Mouse (Mus musculus) yolk sac, embryonic 10.5 days (tissue): ENCODE measurements at regions not wholly inside any gene's neighbourhood (a gene's known extent, or its start where the extent isn't known, plus 50 kb on each side); places are given as distances from the start of the nearest gene placed in this dataset.

Source experiments
- DNase-seq: peaks from one replicate; pipeline ENCODE4 v3.0.0-alpha.2; 2017; ENCODE audit warnings: low spot score

GRCm38 (mm10) chr17:83089856-83090692 is 125.0 kb upstream of the Pkdcc start:
- no peak for DNase-seq

DNA sequence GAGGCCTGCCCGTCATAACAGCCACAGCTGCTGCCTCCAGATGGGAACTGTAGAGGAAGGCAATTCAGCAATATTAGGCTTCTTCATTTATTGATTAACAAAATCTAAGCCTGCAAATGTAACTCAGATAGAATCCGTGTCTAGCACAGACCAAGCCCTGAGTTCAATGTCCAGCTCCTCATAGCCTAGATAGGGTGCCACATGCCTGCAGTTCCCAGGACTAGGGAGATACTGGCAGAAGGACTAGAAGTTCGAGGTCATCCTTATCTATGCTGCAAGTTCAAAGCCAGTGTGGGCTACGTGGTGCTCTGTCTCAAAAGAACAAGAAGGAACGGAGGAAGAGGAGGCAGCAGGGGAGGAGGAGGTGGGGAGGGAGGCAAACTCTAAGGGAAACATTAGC is 121.2 kb upstream of the Pkdcc start:
- DNase-seq, result no peak

DNA sequence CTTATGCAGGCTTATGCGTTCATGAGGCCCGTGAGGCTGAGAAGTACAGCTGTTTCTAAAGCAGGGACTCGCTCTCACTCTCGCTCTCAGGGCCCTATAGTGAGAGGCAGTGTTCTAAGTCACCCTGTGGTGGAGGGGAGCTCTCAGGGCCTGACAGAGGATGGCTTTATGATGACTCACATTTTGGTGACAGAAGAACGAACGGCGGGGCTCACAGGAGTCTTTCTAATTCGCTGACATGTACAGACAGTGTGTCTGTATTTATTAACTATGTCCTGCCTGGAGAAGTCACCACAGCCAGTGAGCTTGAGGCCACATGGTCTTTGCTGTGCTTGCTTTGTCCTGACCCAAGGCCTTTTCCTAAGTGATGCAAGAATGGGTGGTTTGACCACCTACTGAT is 118.6 kb upstream of the Pkdcc start:
- no peak for DNase-seq

DNA sequence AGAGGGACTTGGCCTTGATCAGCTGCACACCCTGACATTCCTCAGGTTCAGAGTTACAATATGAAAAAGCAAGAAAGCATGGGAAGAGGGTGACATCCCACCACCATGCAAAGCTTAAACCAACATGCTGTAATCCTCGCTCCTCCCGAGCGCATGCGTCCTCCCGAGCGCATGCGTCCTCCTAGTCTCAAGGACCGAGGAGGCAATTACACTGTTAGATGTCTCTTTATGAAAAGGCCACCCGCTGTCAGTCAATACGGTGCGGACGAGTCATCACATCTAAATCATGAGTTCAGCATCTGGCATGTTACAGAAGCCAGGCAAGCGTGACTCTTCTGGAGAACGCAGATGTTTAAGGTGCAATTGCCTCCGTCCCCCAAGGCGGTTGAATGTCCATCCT is 117.1 kb upstream of the Pkdcc start:
- DNase-seq, result no peak

DNA sequence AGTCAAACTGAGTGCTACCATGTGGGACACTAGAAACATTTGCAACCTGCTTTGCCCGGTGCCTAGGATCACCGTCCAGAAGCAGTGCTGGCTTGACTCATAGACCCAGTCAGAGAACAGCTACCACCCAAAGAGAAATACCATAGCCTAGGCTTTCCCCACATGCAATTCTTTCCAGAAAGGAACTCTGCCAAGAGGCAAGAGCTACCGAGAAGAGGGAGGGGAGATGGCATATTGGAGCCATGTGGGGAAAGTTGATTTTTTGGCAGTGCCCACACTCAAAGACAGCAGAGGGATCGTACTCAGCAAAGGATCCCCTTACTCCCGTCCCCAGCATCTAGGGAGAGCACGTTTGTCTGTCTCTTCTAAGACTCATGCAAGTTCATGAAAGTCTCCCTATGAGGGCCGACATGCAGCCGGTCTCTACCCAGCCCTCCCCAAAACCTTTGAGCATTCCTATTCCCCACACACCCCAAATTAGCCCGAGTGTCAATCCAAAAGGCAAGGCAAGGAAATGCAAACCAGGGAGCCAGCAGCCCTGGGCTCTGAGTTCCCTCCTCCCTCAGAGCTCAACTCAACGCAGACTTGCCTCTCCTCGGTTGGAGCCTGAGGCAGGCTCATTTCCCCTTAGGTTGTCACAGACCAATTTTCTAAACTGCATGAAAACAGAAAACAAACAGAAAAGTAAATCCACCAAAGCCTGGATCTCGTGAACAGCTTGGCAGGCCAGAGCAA is 116.2 kb upstream of the Pkdcc start:
- no peak for DNase-seq

- DNase-seq, result no peak
Observed at GRCm38 (mm10) chr17:83101035-83101434, 114.1 kb upstream of the Pkdcc start.

- DNase-seq, result no peak
Observed at GRCm38 (mm10) chr17:83101756-83102155, 113.3 kb upstream of the Pkdcc start.

GRCm38 (mm10) chr17:83102675-83103412 is 112.2 kb upstream of the Pkdcc start:
- no peak for DNase-seq

- DNase-seq, result no peak
Observed at GRCm38 (mm10) chr17:83108151-83108550, 106.9 kb upstream of the Pkdcc start.

- DNase-seq, result peak; percentile 38
Observed at GRCm38 (mm10) chr17:83109792-83110440, 105.2 kb upstream of the Pkdcc start.

- no peak for DNase-seq
Observed at GRCm38 (mm10) chr17:83110556-83110955, 104.5 kb upstream of the Pkdcc start.

GRCm38 (mm10) chr17:83115146-83115545 is 99.9 kb upstream of the Pkdcc start:
- DNase-seq, result no peak

- DNase-seq, result no peak
Observed at GRCm38 (mm10) chr17:83115832-83116480, 99.1 kb upstream of the Pkdcc start.

DNA sequence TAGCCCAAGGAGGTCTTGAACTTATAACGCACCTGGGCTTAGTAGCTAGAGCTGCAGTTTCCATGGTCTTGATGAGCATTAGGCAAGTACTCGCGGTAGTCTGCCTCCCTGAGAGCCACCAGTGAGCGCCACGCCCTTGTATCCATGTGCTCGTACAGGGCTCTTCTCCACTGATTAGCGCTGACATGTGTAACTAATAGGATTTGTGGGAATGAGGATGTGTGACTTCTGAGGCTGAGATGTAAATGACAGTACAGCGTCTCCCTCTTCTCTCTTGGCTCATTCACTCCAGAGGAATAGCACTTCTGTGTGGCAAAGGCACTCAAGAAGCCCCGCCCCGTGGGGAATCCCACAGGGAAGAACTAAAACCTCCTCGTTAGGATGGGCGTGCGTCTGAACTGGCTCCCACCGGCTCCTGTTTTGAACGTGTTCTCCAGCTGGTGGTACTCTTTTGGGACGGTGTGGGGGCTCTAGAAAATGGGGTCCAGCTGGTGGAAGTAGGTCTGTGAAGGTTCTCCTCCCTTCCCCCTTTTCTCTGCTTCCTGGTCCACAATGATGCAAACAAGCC is 94.3 kb upstream of the Pkdcc start:
- DNase-seq, result no peak

- peak; percentile 82 for DNase-seq
Observed at GRCm38 (mm10) chr17:83122525-83123280, 92.4 kb upstream of the Pkdcc start.

GRCm38 (mm10) chr17:83125057-83125456 is 90.0 kb upstream of the Pkdcc start:
- no peak for DNase-seq

GRCm38 (mm10) chr17:83127842-83128241 is 87.2 kb upstream of the Pkdcc start:
- DNase-seq, result no peak

DNA sequence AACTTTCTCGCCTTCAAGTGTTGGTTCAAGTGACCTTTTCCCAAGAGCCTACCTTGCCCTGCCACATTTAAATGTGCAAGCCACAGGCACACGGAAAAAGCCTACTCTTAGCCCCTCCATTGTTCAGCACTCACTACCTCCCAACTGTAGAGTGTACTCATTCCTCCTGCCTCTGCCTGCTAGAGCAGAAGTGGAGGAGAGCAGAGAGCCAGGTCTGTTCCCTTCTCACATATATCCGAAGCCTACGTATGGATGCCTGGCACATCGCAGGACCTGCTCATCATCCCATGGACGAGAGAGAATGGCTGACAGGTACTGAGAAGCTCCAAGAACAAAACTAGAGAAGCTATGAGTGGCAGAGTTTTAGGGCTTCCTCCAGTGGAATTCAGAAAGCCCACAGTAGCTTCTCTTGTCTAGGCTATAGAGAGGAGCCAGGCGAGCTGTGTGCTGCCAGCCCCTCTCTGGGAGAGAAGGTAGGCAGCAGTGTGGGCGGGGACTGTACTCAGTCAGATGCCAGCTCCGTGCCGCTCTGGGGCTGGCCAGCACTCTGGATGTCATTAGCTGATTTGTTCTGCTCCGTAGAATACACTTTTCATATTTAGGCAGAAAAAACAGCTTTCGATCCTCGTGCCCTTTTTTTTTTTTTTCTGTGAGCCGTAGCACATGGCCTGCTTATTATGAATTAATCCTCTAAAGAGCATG is 86.1 kb upstream of the Pkdcc start:
- DNase-seq, result no peak

DNA sequence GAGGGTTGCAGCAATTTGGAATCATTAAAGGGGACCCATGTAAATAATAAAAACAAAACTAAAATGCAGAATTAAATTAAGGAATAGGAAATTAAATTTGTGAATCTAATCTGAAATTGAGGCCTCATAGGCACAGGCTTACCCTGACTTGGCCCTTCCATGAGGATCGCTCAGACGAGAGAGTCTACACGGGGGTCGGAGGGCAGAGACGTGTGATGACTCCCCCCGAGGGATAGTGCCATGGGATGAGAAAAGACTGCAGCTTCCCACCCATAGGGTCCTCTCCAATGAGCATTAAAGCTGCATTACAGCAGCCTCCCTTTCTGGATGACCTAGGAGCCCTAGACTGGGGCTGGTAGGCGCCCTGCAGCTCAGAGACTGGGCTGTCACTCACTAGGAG is 85.4 kb upstream of the Pkdcc start:
- DNase-seq, result no peak

DNA sequence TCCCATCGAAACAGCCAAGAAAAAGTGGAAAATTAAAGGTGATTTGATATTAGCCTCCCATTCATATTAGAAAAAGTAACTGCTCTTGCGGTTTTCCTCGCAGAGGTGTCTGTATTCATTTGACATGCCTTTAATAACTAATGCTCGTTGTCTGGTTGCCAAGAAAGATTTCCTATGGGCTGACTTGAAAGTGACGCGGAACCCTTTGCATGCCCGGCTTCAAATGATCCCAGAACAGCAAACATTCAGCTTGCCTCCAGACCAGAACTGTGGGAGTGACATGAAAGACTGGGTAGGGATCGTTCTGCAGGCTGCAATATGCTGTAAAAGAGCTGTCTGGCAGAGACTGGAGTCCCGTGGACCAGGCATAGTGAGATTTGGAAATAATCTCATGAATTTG is 81.9 kb upstream of the Pkdcc start:
- no peak for DNase-seq
